Mouse (Mus musculus) liver, adult 2 months (tissue): Measurements from ENCODE around the gene Robo1.

Source experiments
- CTCF ChIP-seq: fragments of 200-500 bp; IDR thresholded peaks from 2 replicates; pipeline ENCODE4 v1.5.1; 2011; ENCODE audit warnings: low read depth, low read length, control low read depth
- POLR2A ChIP-seq: fragments of 200-500 bp; IDR thresholded peaks from 2 replicates; pipeline ENCODE4 v1.6.1; 2011; ENCODE audit warnings: low read length, control low read depth; ENCODE audit not compliant: insufficient read depth; ENCODE audit errors: extremely low read depth

GRCm38 (mm10) chr16:72699238-72700006 is 391.3 kb downstream of the Robo1 start:
- TF ChIP-seq POLR2A = no peak
- TF ChIP-seq CTCF = no peak
